Mouse (Mus musculus): ENCODE results near the gene Esr2. TPM values are rescaled to one million over a fixed set of nuclear protein-coding genes. Genes with fewer than 3 reads are reported as not detected.

Esr2 gene
- polyA plus RNA-seq, 1 experiment from 2014 or later: 0.26 TPM

Other genes with a start within 250 kb of the Esr2 start
- not detected in 2 replicates for gene Tex21, start 69.5 kb upstream of the Esr2 start, polyA plus RNA-seq (2014; fragmentation: Nextera tagmentation; extraction: Ambion mirVana)
- 25.3 and 35.1 TPM in 2 replicates for gene Mthfd1, start 78.0 kb upstream of the Esr2 start, polyA plus RNA-seq (2014; fragmentation: Nextera tagmentation; extraction: Ambion mirVana)
- gene Akap5, start 147.6 kb upstream of the Esr2 start, polyA plus RNA-seq (2014; fragmentation: Nextera tagmentation; extraction: Ambion mirVana): 8.7 and 8.8 TPM in 2 replicates
- gene Zbtb25, start 192.3 kb upstream of the Esr2 start, polyA plus RNA-seq (2014; fragmentation: Nextera tagmentation; extraction: Ambion mirVana): 17.0 and 18.2 TPM in 2 replicates
- gene Zbtb1, start 193.0 kb upstream of the Esr2 start, polyA plus RNA-seq (2014; fragmentation: Nextera tagmentation; extraction: Ambion mirVana): 3.2 and 4.2 TPM in 2 replicates
- 5.1 and 5.3 TPM in 2 replicates for gene Hspa2, start 226.9 kb upstream of the Esr2 start, polyA plus RNA-seq (2014; fragmentation: Nextera tagmentation; extraction: Ambion mirVana)
- gene Ppp1r36, start 240.3 kb upstream of the Esr2 start, polyA plus RNA-seq (2014; fragmentation: Nextera tagmentation; extraction: Ambion mirVana): 0.34 and 0.50 TPM in 2 replicates

Data from midbrain, embryonic 14.5 days (tissue).